In genomic region chr16:34658388-34658787, GRCm38 (mm10) we compare ENCODE assay signal across 11 mouse cellular contexts. TPM values are rescaled to one million over a fixed set of nuclear protein-coding genes. Genes with fewer than 3 reads are reported as not detected.
DNase-seq lines count a peak whose midpoint lies in the region; ATAC-seq and TF ChIP-seq lines count a peak whose summit lies in the region.
"Had no signal": no experiment of that assay in that cellular context is flagged by ENCODE, and none has a peak within 500 bp of the region (broad histone marks: within the 10 kb centered on the region; RNA-seq: fewer than 3 reads in every experiment).

No protein-coding gene starts in this region.

- no peak overlapping the region for H3K4me3 ChIP-seq in kidney, postnatal 0 days (replicated peaks; ENCODE audit: low read depth, low read length)
- H3K4me3 ChIP-seq in forebrain, embryonic 11.5 days (ENCODE audit: low read depth, low read length), result peak overlapping the region; percentile 21; the same call in 1 of the 2 replicates
- no peak overlapping the region for H3K4me3 ChIP-seq in limb, embryonic 11.5 days (ENCODE audit: low read depth, low read length)
- H3K4me3 ChIP-seq in neural tube, embryonic 15.5 days (replicated peaks), result peak overlapping the region; percentile 9; the same call in 1 of the 2 replicates
- H3K4me3 ChIP-seq: heart, adult 2 months had no signal

- peak; percentile 9 for DNase-seq in kidney, postnatal 0 days (ENCODE audit: low spot score)
- no peak for DNase-seq in kidney, adult 11 months
- DNase-seq in forebrain, embryonic 11.5 days (ENCODE audit: low spot score), result no peak
- peak; percentile 45 for DNase-seq in limb, embryonic 11.5 days (ENCODE audit: low spot score)
- no peak for DNase-seq in frontal cortex, postnatal 14 days (ENCODE audit: low spot score in 2 of 2)
- DNase-seq in thymus, postnatal 14 days, result no peak
- DNase-seq in frontal cortex, adult 2 months (ENCODE audit: extremely low spot score in 1 of 2, low spot score in 1 of 2), result no peak
- DNase-seq: heart, adult 2 months had no signal

- H3K36me3 ChIP-seq in kidney, postnatal 0 days (ENCODE audit: insufficient read depth, low read length), result no peaks in the 10 kb centered on the region
- no peaks in the 10 kb centered on the region for H3K36me3 ChIP-seq in forebrain, embryonic 11.5 days (ENCODE audit: control insufficient read depth, insufficient read depth, low read length)
- H3K36me3 ChIP-seq in limb, embryonic 11.5 days (ENCODE audit: control insufficient read depth, insufficient read depth, low read length), result no peaks in the 10 kb centered on the region
- H3K36me3 ChIP-seq in neural tube, embryonic 15.5 days, result no peaks in the 10 kb centered on the region

- H3K27ac ChIP-seq in kidney, postnatal 0 days, result no peak overlapping the region
- no peak overlapping the region for H3K27ac ChIP-seq in forebrain, embryonic 11.5 days (ENCODE audit: low read depth, low read length)
- no peak overlapping the region for H3K27ac ChIP-seq in limb, embryonic 11.5 days (replicated peaks; ENCODE audit: low read depth, low read length)
- H3K27ac ChIP-seq in neural tube, embryonic 15.5 days (replicated peaks), result no peak overlapping the region
- H3K27ac ChIP-seq: heart, adult 2 months had no signal

- no peaks in the 10 kb centered on the region for H3K4me1 ChIP-seq in kidney, postnatal 0 days (replicated peaks; ENCODE audit: insufficient read depth, low read length)
- H3K4me1 ChIP-seq in forebrain, embryonic 11.5 days (replicated peaks; ENCODE audit: control insufficient read depth, insufficient read depth, low read length), result 0 out of 2 replicates have a peak, but pooled peaks cover 5% of the 10 kb centered on the region
- no peaks in the 10 kb centered on the region for H3K4me1 ChIP-seq in limb, embryonic 11.5 days (ENCODE audit: control insufficient read depth, insufficient read depth, low read length)
- H3K4me1 ChIP-seq in neural tube, embryonic 15.5 days, result peaks cover 10% of the 10 kb centered on the region

- ATAC-seq in kidney, postnatal 0 days (replicated peaks; ENCODE audit: low FRiP score, low read depth), result no peak
- ATAC-seq in forebrain, embryonic 11.5 days (replicated peaks; ENCODE audit: low FRiP score), result peak; percentile 70
- peak; percentile 80; the same call in 1 of the 2 replicates for ATAC-seq in limb, embryonic 11.5 days (ENCODE audit: insufficient number of reproducible peaks, low FRiP score, low TSS enrichment, low read depth)
- ATAC-seq in neural tube, embryonic 15.5 days (ENCODE audit: low FRiP score), result no peak

- H3K4me2 ChIP-seq in kidney, postnatal 0 days (ENCODE audit: low read length), result peak overlapping the region; percentile 61; the same call in 1 of the 2 replicates
- peak overlapping the region; percentile 51 for H3K4me2 ChIP-seq in forebrain, embryonic 11.5 days (ENCODE audit: low read depth, low read length, severe bottlenecking)
- peak overlapping the region; percentile 42 for H3K4me2 ChIP-seq in limb, embryonic 11.5 days (ENCODE audit: low read depth, severe bottlenecking)
- H3K4me2 ChIP-seq in neural tube, embryonic 15.5 days, result peak overlapping the region; percentile 63

- no peaks in the 10 kb centered on the region for H3K9me3 ChIP-seq in kidney, postnatal 0 days (replicated peaks; ENCODE audit: low read length)
- no peaks in the 10 kb centered on the region for H3K9me3 ChIP-seq in forebrain, embryonic 11.5 days (ENCODE audit: control insufficient read depth, low read length)
- H3K9me3 ChIP-seq in limb, embryonic 11.5 days (ENCODE audit: control insufficient read depth, low read length), result no peaks in the 10 kb centered on the region
- H3K9me3 ChIP-seq in neural tube, embryonic 15.5 days (replicated peaks), result no peaks in the 10 kb centered on the region
- H3K9me3 ChIP-seq: megakaryocyte, embryonic 14.5 days had no signal

- TF ChIP-seq CTCF in kidney, postnatal 0 days (IDR thresholded peaks at IDR 0.05; ENCODE audit: low read depth), result no peak

- WGBS in kidney, postnatal 0 days, result 33% methylated on average over 11 of the region's 11 CpGs
- WGBS in forebrain, embryonic 11.5 days, result 40% methylated on average over 11 of the region's 11 CpGs
- 33% methylated on average over 11 of the region's 11 CpGs for WGBS in limb, embryonic 11.5 days
- WGBS in neural tube, embryonic 15.5 days, result 41% methylated on average over 11 of the region's 11 CpGs

- no peaks in the 10 kb centered on the region for H3K27me3 ChIP-seq in kidney, postnatal 0 days (ENCODE audit: insufficient read depth, low read length)
- 0 out of 2 replicates have a peak, but pooled peaks cover 2% of the 10 kb centered on the region for H3K27me3 ChIP-seq in forebrain, embryonic 11.5 days (ENCODE audit: control insufficient read depth, insufficient read depth, low read length)
- no peaks in the 10 kb centered on the region for H3K27me3 ChIP-seq in limb, embryonic 11.5 days (ENCODE audit: control insufficient read depth, insufficient read depth, low read length)
- no peaks in the 10 kb centered on the region; the same call in 1 of the 2 replicates for H3K27me3 ChIP-seq in neural tube, embryonic 15.5 days (replicated peaks)

- H3K9ac ChIP-seq in kidney, postnatal 0 days (ENCODE audit: low read depth, low read length), result no peak overlapping the region
- no peak overlapping the region; the same call in 1 of the 2 replicates for H3K9ac ChIP-seq in forebrain, embryonic 11.5 days (ENCODE audit: low read length)
- no peak overlapping the region for H3K9ac ChIP-seq in limb, embryonic 11.5 days (ENCODE audit: low read length)
- H3K9ac ChIP-seq in neural tube, embryonic 15.5 days (replicated peaks), result no peak overlapping the region

RNA-seq across cellular contexts. Expression of gene Ropn1, which starts 8.7 kb away (rescaled TPM):
- not detected in 2 replicates for polyA plus RNA-seq in kidney, postnatal 0 days (2015; fragmentation: Nextera tagmentation; extraction: Ambion mirVana)
- not detected in 2 replicates for polyA plus RNA-seq in forebrain, embryonic 11.5 days (2014; fragmentation: Nextera tagmentation; extraction: Ambion mirVana)
- polyA plus RNA-seq in limb, embryonic 11.5 days (2014; fragmentation: Nextera tagmentation; extraction: Ambion mirVana), result not detected in 2 replicates
- not detected in 2 replicates for polyA plus RNA-seq in neural tube, embryonic 15.5 days (2015; fragmentation: Nextera tagmentation; extraction: Ambion mirVana)
- polyA plus RNA-seq in frontal cortex, adult 2 months (2012; rRNA removed), result 0.15 TPM in 1 of 2 replicates, not detected in the other
- polyA plus RNA-seq: spleen, adult 2 months had no signal

RNA-seq across cellular contexts. Expression of gene Ccdc14, which starts 32.0 kb away (rescaled TPM):
- polyA plus RNA-seq in kidney, postnatal 0 days (2015; fragmentation: Nextera tagmentation; extraction: Ambion mirVana), result 4.0 and 4.4 TPM in 2 replicates
- polyA plus RNA-seq in forebrain, embryonic 11.5 days (2014; fragmentation: Nextera tagmentation; extraction: Ambion mirVana), result 11.1 and 13.3 TPM in 2 replicates
- polyA plus RNA-seq in limb, embryonic 11.5 days (2014; fragmentation: Nextera tagmentation; extraction: Ambion mirVana), result 10.7 and 11.2 TPM in 2 replicates
- 2.9 and 3.9 TPM in 2 replicates for polyA plus RNA-seq in neural tube, embryonic 15.5 days (2015; fragmentation: Nextera tagmentation; extraction: Ambion mirVana)
- polyA plus RNA-seq in frontal cortex, adult 2 months (2012; rRNA removed), result 2.8 TPM in 2 replicates

Comparison
In these comparisons a context has a peak if more than half of its experiments do, and no peak if none do; other contexts are left out.
1. DNase-seq: peak in kidney, postnatal 0 days (single experiment) and limb, embryonic 11.5 days (single experiment); none in kidney, adult 11 months (single experiment), forebrain, embryonic 11.5 days (single experiment), frontal cortex, postnatal 14 days (0 of 2), thymus, postnatal 14 days (single experiment) and frontal cortex, adult 2 months (0 of 2).
2. ATAC-seq: peak in forebrain, embryonic 11.5 days (single experiment) and limb, embryonic 11.5 days (single experiment); none in kidney, postnatal 0 days (single experiment) and neural tube, embryonic 15.5 days (single experiment).
3. H3K4me3 ChIP-seq: peak in forebrain, embryonic 11.5 days (single experiment) and neural tube, embryonic 15.5 days (single experiment); none in kidney, postnatal 0 days (single experiment) and limb, embryonic 11.5 days (single experiment).
4. Peak in every context shown above with its lines, with median percentiles within 50 percentile points of each other: H3K4me2 ChIP-seq.